Mouse (Mus musculus) lung, adult 2 months (tissue): Measurements from ENCODE around the gene Zfp648. TPM values are rescaled to one million over a fixed set of nuclear protein-coding genes. Genes with fewer than 3 reads are reported as not detected.

Experiments
- DNase-seq: peaks from one replicate; pipeline ENCODE4 v3.0.0; 2022
- H3K4me1 ChIP-seq: fragments of 200-500 bp; 2 replicates; pipeline ENCODE4 v1.6.1; 2011; ENCODE audit warnings: low read length; ENCODE audit not compliant: control insufficient read depth, insufficient read depth
- H3K4me3 ChIP-seq: fragments of 200-500 bp; replicated peaks from 2 replicates; pipeline ENCODE3; 2011; ENCODE audit warnings: low read depth, mild to moderate bottlenecking, control low read depth, low read length; ENCODE audit errors: extremely low read depth
- CTCF ChIP-seq: fragments of 200-500 bp; IDR thresholded peaks from 2 replicates; pipeline ENCODE4 v1.5.1; 2011; ENCODE audit warnings: mild to moderate bottlenecking, low read length, control low read depth; ENCODE audit not compliant: insufficient read depth
- POLR2A ChIP-seq: fragments of 200-500 bp; IDR thresholded peaks from 2 replicates; pipeline ENCODE4 v1.6.1; 2011; ENCODE audit warnings: low read depth, mild to moderate bottlenecking, control low read depth, low read length, borderline replicate concordance; ENCODE audit errors: extremely low read depth
- WGBS: fragments of 180-500 bp; shearing (Covaris S2); methylation state at CpG from one replicate; pipeline ENCODE4 v1.1.7; 2018; 5-methylcytosine and 5-hydroxymethylcytosine counted together
- polyA plus RNA-seq: library from polyadenylated mRNA; depleted of rRNA; stranded (reverse); fragments of >200 nt; gene quantifications from 2 replicates; pipeline ENCODE4 v1.2.3, GENCODE M21; 2012

Zfp648 gene
- polyA plus RNA-seq, 1 experiment = 0.06 TPM

- DNase-seq = peak; percentile 60
- 14% methylated on average over 2 of the region's 2 CpGs for WGBS
Measured at GRCm38 (mm10) chr1:154180952-154181351, 20.0 kb upstream of the Zfp648 start.

DNA sequence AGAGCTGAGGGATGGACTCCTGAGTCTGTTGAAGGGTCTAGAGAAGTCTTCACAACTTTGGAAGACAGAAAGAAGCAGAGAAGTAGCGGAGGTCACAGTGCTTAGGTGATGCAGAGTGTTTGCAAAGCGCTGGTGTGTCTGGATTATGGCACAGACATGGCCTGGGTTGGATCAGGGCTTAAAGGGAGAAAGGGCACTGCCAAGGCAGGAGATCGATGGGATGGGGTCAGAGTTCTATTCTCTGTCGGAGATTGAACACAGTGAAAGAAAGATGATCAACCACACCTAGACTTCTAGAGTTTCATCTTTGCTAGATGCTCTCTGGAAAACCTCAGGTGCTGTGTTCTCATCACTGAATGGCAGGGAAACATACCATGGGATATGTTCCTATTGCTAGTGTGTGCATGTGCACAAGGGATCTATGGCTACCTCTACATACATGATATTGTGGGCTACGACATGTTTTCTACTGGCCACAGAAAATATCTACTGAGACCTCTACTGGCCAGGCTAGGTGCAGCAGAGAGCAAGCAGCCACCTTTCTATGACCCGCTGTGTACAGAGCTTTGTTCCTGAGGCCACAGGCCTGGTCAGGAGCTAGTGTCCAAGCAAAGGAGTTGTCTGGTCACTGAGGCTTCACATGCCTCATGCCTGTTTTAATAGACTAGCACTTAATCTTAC is 18.5 kb upstream of the Zfp648 start:
- no peak for DNase-seq
- 69% methylated on average over 6 of the region's 6 CpGs for WGBS

More at GRCm38 (mm10) chr1:154180952-154181351, 20.0 kb upstream of the Zfp648 start:
- TF ChIP-seq CTCF = peak; percentile 77
- no peak for TF ChIP-seq POLR2A
- Histone ChIP-seq H3K4me1 (no peaks in the 10 kb centered on the region), H3K4me3 (no peak overlapping the region)

GRCm38 (mm10) chr1:154183077-154183751 is 17.8 kb upstream of the Zfp648 start:
- Histone ChIP-seq H3K4me3 (no peak overlapping the region), H3K4me1 (no peaks in the 10 kb centered on the region)
- WGBS = 80% methylated on average over 7 of the region's 7 CpGs
- TF ChIP-seq POLR2A (no peak), CTCF (no peak)
- no peak for DNase-seq

More for the DNA sequence above, 18.5 kb upstream of the Zfp648 start:
- Histone ChIP-seq H3K4me3 (no peak overlapping the region), H3K4me1 (no peaks in the 10 kb centered on the region)
- peak; percentile 19; the same call in 1 of the 2 replicates for TF ChIP-seq CTCF
- no peak for TF ChIP-seq POLR2A

DNA sequence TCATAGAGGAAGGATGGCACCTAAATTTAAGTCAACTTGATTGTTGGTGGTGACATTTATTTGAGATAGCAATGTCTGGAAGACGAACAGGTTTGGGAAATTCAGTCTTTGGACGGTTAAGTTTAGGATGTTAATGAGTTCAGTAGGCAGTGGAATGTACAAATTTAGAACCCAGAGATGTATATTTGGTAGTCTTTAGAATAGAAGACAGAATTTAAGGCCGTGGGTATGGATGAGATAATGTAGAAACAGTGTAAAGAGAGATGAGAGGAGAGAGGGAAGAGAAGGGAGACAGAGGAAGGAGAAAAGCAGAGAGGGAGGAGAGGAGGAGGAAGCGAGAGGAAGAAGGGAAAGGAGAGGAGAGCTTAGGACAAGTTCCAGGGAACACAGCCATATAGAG is 12.8 kb upstream of the Zfp648 start:
- H3K4me1 ChIP-seq = no peaks in the 10 kb centered on the region
- TF ChIP-seq POLR2A (no peak), CTCF (no peak)
- no peak overlapping the region for H3K4me3 ChIP-seq
- 79% methylated on average over 4 of the region's 4 CpGs for WGBS
- no peak for DNase-seq

- no peak for DNase-seq
- WGBS = 55% methylated on average over 4 of the region's 4 CpGs
- Histone ChIP-seq H3K4me3 (no peak overlapping the region), H3K4me1 (no peaks in the 10 kb centered on the region)
- TF ChIP-seq POLR2A = no peak
- no peak for TF ChIP-seq CTCF
Measured at GRCm38 (mm10) chr1:154188631-154189030, 12.4 kb upstream of the Zfp648 start.

DNA sequence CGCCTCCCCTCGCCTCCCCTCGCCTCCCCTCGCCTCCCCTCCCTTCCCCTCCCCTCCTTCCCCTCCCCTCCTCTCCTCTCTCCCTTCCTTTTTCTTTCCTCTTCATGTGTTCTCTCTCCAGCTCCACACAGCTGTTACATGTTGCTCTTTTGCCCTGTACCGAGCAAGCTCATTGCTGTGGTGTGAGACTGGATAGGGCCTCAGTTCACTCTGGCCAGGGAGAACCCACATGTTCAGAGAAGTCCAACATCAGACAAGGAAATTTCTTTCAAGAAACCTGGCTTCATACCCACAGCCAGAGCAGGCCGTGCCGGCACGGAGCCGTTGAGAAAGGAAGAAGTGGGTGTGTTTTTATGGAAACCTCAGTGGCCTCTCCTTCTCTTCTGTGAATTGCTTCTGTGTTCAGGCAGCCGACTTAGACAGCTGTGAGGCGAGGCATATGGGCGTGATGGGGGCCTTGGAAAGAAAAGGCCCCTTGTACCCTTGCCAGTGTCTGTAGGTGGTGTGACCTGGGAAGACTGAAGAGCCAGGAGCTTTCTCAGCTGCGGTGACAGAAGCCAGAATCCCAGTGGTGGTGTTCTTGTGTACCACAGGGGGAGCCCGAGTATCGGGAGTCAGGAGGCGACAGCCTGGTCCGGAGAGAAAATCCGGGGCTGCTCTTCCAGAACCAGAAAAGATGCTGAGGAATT is 11.0 kb upstream of the Zfp648 start:
- WGBS = 66% methylated on average over 14 of the region's 18 CpGs
- H3K4me1 ChIP-seq = no peaks in the 10 kb centered on the region
- no peak overlapping the region for H3K4me3 ChIP-seq
- no peak for TF ChIP-seq POLR2A
- no peak for TF ChIP-seq CTCF
- DNase-seq = no peak

DNA sequence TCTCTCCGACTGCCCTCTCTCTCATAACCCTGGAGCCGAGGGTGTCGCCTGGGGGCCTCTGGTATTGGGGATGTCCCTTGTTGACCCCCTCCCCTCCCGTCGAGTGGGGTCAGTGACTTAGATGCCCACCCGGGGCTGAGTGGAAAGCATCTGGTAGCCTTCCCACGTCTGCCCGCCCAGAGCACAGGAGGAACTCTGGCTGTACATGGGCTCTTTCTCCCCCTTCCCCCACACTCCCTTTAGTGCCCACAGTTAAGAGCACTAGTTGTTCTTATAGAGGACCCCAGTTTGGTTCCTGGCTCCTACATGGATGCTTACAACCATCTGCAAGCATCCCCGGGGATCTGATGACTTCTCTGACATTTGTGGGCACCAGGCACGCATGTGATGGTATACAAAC is 2.1 kb upstream of the Zfp648 start:
- 91% methylated on average over 10 of the region's 10 CpGs for WGBS
- no peak for DNase-seq
- Histone ChIP-seq H3K4me3 (no peak overlapping the region), H3K4me1 (no peaks in the 10 kb centered on the region)
- TF ChIP-seq CTCF (no peak), POLR2A (no peak)

- Histone ChIP-seq H3K4me3 (no peak overlapping the region), H3K4me1 (peaks cover 5% of the 10 kb centered on the region; the same call in 1 of the 2 replicates)
- no peak for DNase-seq
- TF ChIP-seq CTCF (no peak), POLR2A (no peak)
- WGBS = 82% methylated on average over 8 of the region's 8 CpGs
Measured at GRCm38 (mm10) chr1:154202580-154202979, 1.6 kb downstream of the Zfp648 start.

GRCm38 (mm10) chr1:154203386-154203785 is 2.4 kb downstream of the Zfp648 start:
- WGBS = 93% methylated on average over 5 of the region's 5 CpGs

More at GRCm38 (mm10) chr1:154203386-154203785, 2.4 kb downstream of the Zfp648 start:
- no peak overlapping the region for H3K4me3 ChIP-seq
- peaks cover 5% of the 10 kb centered on the region; the same call in 1 of the 2 replicates for H3K4me1 ChIP-seq
- no peak for DNase-seq
- TF ChIP-seq CTCF (no peak), POLR2A (no peak)
